Mouse (Mus musculus) embryonic facial prominence, embryonic 15.5 days (tissue): ENCODE measurements around the gene Gnb5. TPM values are rescaled to one million over a fixed set of nuclear protein-coding genes. Genes with fewer than 3 reads are reported as not detected.

Experiments used
- ATAC-seq: fragments of 200-750 bp; cut with Nextera tagmentation; 2 replicates; pipeline ENCODE4 v1.8.0; 2017; ENCODE audit warnings: low read depth, moderate TSS enrichment; ENCODE audit not compliant: insufficient number of reproducible peaks, low FRiP score, low TSS enrichment
- H3K27ac ChIP-seq: fragments of 300-500 bp; sonication (generic); replicated peaks from 2 replicates; pipeline ENCODE4 v1.5.1; 2015; ENCODE audit warnings: mild to moderate bottlenecking, inconsistent platforms
- H3K27me3 ChIP-seq: fragments of 300-500 bp; sonication (generic); 2 replicates; pipeline ENCODE4 v1.6.1; 2015; ENCODE audit warnings: inconsistent platforms
- H3K36me3 ChIP-seq: fragments of 300-500 bp; sonication (generic); 2 replicates; pipeline ENCODE4 v1.6.1; 2015; ENCODE audit warnings: mild to moderate bottlenecking, inconsistent platforms
- H3K4me1 ChIP-seq: fragments of 300-500 bp; sonication (generic); 2 replicates; pipeline ENCODE4 v1.6.1; 2015; ENCODE audit warnings: inconsistent platforms
- H3K4me2 ChIP-seq: fragments of 300-500 bp; sonication (generic); replicated peaks from 2 replicates; pipeline ENCODE4 v1.6.1; 2015; ENCODE audit warnings: mild to moderate bottlenecking, inconsistent platforms
- H3K4me3 ChIP-seq: fragments of 300-500 bp; sonication (generic); replicated peaks from 2 replicates; pipeline ENCODE4 v1.5.1; 2015; ENCODE audit warnings: mild to moderate bottlenecking, inconsistent platforms
- H3K9ac ChIP-seq: fragments of 300-500 bp; sonication (generic); 2 replicates; pipeline ENCODE4 v1.6.1; 2015; ENCODE audit warnings: inconsistent platforms
- H3K9me3 ChIP-seq: fragments of 300-500 bp; sonication (generic); replicated peaks from 2 replicates; pipeline ENCODE4 v1.6.1; 2016; ENCODE audit warnings: inconsistent platforms
- WGBS: fragments of 180-500 bp; shearing (Covaris S2); methylation state at CpG from one replicate; pipeline ENCODE4 v1.1.7; 2015; 5-methylcytosine and 5-hydroxymethylcytosine counted together
- polyA plus RNA-seq: library from polyadenylated mRNA; unstranded; fragments of >200 nt; fragmentation: Nextera tagmentation; extraction: Ambion mirVana; gene quantifications from 2 replicates; pipeline ENCODE4 v1.2.1, GENCODE M21; 2015

Gnb5 gene
- polyA plus RNA-seq, 1 experiment from 2014 or later, result 28.6 TPM

DNA sequence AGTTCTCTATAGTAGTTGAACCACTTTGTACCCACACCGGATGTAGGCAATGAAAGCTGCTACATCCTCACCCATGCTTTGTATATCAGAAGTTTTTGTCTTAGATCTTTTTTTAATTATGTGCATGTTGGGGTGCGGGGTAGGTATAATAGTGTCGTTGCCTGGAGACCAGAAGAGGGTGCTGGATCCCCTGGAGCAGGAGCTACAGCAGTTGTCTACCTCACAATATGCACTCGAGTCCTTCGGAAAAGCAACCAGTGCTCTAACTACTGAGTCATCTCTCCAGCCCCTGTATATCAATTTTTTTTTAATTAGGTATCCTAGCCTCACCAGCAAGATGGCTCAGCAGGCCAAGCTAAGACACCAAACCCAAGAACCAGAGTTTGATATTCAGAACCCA is 927 bp downstream of the Gnb5 start:
- Histone ChIP-seq H3K4me2 (no peak overlapping the region), H3K9me3 (no peaks in the 10 kb centered on the region), H3K4me1 (no peaks in the 10 kb centered on the region), H3K27ac (no peak overlapping the region), H3K36me3 (no peaks in the 10 kb centered on the region), H3K27me3 (no peaks in the 10 kb centered on the region), H3K4me3 (no peak overlapping the region), H3K9ac (no peak overlapping the region)
- 77% methylated on average over 5 of the region's 5 CpGs for WGBS
- no peak for ATAC-seq

DNA sequence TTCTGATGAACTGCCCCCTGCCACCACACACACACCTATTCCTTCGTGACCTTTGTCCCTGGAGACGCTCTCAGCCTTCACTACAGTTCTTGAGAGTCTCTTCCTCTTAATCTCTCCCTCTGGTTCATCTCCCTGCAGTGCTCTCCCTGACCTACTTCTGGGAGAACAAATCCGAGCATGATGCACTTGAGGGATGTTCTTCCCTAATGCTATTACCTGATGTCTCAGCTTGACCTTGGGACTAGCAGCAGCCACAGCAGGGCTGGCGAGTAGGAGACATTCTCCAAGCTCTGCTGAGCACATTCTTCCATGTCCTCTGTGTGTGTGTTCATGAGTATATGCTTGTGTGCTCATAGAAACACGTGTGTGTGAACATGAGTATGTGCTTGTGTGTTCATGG is 2.5 kb downstream of the Gnb5 start:
- ATAC-seq, result no peak

DNA sequence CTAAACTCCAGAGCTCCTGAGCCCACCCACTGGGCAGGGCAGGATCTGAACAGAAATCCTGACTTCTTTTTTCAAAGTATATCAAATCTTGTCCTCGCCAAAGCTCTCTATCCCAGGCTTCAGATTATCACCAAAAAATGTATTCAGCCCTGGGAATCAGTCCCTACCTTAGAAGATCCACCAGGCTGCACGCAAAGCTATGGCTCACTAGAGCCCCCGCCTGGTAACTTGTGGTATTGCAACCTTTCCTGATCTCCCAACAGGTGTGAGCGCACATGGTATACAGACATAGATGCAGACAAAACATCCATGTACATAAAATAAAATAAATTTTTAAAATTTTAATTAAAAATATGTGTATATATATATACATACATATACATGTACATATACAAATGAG is 5.9 kb downstream of the Gnb5 start:
- WGBS, result 14% methylated on average over 4 of the region's 4 CpGs
- no peaks in the 10 kb centered on the region for H3K36me3 ChIP-seq
- no peak for ATAC-seq

More for the DNA sequence above, 2.5 kb downstream of the Gnb5 start:
- 66% methylated on average over 5 of the region's 5 CpGs for WGBS
- Histone ChIP-seq H3K9ac (no peak overlapping the region), H3K4me2 (no peak overlapping the region), H3K4me3 (no peak overlapping the region), H3K27me3 (no peaks in the 10 kb centered on the region), H3K27ac (no peak overlapping the region), H3K4me1 (peaks cover 4% of the 10 kb centered on the region), H3K9me3 (no peaks in the 10 kb centered on the region), H3K36me3 (no peaks in the 10 kb centered on the region)

DNA sequence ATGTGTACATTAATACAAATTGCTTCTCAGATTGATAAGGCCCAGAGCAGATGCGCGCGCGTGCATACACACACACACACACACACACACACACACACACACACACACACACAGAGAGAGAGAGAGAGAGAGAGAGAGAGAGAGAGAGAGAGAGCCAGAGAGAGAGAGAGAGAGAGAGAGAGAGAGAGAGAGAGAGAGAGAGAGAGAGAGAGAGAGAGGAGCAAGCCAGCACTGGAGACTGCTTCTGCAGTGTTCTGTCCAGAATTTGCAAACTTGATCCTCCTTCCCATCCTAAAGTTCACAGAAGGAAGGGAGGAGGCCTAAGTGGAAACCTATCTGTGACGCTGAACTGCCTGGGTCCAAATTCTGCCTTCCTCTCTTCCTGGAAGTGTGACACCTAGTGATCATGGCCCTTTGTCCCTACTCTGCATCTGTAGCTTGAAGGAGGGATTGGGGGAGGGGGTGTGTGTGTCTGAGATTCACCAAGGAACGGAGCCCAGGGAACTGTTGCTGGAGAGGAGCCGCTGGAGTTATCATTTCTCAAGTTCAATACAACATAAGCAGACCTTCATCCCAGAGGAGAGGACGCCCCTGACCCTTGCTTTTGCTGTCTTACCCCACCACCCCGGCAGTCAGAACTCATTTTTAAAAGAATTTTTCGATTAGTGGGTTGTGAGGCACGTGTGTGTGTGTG is 7.2 kb downstream of the Gnb5 start:
- 39% methylated on average over 11 of the region's 11 CpGs for WGBS
- no peak overlapping the region for H3K9ac ChIP-seq
- peak overlapping the region; percentile 71 for H3K4me2 ChIP-seq
- peaks cover 21% of the 10 kb centered on the region for H3K4me1 ChIP-seq
- no peaks in the 10 kb centered on the region for H3K36me3 ChIP-seq
- H3K4me3 ChIP-seq, result peak overlapping the region; percentile 73
- H3K27me3 ChIP-seq, result no peaks in the 10 kb centered on the region
- 0 out of 2 replicates have a peak overlapping the region, but pooled peaks have one; percentile 81 for H3K27ac ChIP-seq
- ATAC-seq, result no peak
- H3K9me3 ChIP-seq, result no peaks in the 10 kb centered on the region

More for the DNA sequence above, 5.9 kb downstream of the Gnb5 start:
- H3K27ac ChIP-seq, result no peak overlapping the region
- no peaks in the 10 kb centered on the region for H3K27me3 ChIP-seq
- H3K9me3 ChIP-seq, result no peaks in the 10 kb centered on the region
- H3K4me3 ChIP-seq, result no peak overlapping the region
- peaks cover 21% of the 10 kb centered on the region for H3K4me1 ChIP-seq
- no peak overlapping the region for H3K4me2 ChIP-seq
- no peak overlapping the region for H3K9ac ChIP-seq

DNA sequence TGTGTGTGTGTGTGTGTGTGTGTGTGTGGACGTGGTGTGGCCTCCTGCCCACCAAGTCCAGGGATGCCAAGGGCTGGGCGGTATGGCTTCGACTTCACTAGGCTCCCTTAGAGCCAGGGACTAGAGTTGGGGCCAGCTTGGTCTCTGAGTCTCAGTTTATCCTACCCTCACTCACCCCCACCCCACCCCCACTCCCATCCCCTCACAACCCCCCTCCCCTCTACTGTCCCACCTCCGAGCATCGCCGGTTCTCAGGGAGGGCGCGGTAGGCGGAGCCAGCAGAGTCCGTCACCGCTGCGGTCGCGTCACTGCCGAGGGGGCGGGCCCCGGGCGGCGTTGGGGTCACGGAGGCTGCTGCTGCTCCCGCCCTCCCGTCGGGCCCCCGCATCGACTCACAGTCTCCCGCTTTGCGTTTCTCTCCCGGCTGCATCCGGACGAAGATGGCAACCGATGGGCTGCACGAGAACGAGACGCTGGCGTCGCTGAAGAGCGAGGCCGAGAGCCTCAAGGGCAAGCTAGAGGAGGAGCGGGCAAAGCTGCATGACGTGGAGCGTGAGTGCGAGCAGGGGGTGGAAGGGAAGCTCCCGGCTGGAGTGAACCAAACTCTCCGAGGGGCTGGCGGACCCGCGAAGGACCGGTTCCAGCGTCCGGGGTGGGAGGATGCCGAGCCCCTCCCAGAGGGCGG is 7.9 kb downstream of the Gnb5 start:
- Histone ChIP-seq H3K9me3 (no peaks in the 10 kb centered on the region), H3K27me3 (no peaks in the 10 kb centered on the region), H3K4me3 (peak overlapping the region; percentile 73), H3K4me1 (peaks cover 21% of the 10 kb centered on the region), H3K4me2 (peak overlapping the region; percentile 71), H3K36me3 (no peaks in the 10 kb centered on the region), H3K27ac (peak overlapping the region; percentile 81), H3K9ac (peak overlapping the region; percentile 48)
- ATAC-seq, result peak; percentile 88
- WGBS, result under 1% methylated on average over 51 of the region's 52 CpGs

DNA sequence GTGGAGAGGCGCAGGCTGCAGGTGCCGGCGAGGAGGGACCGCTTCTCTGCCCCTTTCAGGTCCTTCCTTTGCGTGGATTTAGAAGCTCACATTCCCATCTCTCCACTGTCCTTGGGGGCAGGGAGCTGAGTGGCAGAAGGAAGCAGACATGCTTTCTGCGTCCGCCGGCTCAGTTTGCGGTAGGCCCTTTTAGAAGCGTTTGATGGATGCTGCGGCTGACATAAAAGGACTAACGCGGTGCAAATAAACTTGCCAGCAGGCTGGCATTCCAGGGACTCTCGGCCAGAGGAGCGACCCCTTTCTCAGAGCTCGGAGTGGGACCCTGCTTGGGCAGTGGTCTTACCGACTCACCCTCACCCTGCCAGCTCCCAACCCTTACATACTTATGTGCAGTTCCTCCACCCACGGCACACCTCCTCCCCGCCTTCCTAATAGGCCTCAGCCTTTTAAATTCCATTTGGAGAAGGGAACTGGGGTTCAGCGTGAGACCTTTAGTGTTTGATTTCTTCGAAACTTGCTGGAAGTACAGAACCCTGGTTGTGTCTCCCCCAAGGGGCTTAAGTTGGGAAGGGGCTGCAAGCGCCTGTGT is 8.5 kb downstream of the Gnb5 start:
- Histone ChIP-seq H3K36me3 (no peaks in the 10 kb centered on the region), H3K27ac (peak overlapping the region; percentile 81), H3K4me3 (peak overlapping the region; percentile 73), H3K4me1 (peaks cover 21% of the 10 kb centered on the region), H3K9ac (peak overlapping the region; percentile 48), H3K27me3 (no peaks in the 10 kb centered on the region), H3K9me3 (no peaks in the 10 kb centered on the region), H3K4me2 (peak overlapping the region; percentile 71)
- no peak for ATAC-seq
- 4% methylated on average over 22 of the region's 22 CpGs for WGBS

DNA sequence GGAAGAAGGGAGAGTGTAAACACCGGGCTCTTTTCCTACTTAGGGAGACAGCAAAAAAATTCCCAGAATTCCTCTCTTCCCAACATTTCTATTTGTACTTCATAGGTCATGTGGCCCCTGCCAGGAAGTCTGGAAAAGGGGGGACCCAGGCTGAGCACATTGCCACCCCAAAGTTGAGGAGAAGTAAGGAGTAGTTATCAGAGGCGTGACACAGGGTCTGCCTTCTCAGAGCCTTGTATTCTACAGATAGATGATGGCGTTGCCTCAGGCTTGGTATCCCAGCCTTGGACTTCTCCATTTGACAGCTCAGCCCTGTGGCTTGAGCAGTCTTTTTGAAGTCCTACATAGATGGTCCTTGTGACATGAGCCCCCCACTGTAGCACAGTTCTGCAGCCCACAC is 9.2 kb downstream of the Gnb5 start:
- peaks cover 21% of the 10 kb centered on the region for H3K4me1 ChIP-seq
- H3K27me3 ChIP-seq, result no peaks in the 10 kb centered on the region
- ATAC-seq, result no peak
- H3K36me3 ChIP-seq, result no peaks in the 10 kb centered on the region
- H3K27ac ChIP-seq, result no peak overlapping the region
- no peak overlapping the region for H3K9ac ChIP-seq
- peak overlapping the region; percentile 71 for H3K4me2 ChIP-seq
- H3K4me3 ChIP-seq, result peak overlapping the region; percentile 73
- WGBS, result 60% methylated on average over 3 of the region's 3 CpGs
- H3K9me3 ChIP-seq, result no peaks in the 10 kb centered on the region

DNA sequence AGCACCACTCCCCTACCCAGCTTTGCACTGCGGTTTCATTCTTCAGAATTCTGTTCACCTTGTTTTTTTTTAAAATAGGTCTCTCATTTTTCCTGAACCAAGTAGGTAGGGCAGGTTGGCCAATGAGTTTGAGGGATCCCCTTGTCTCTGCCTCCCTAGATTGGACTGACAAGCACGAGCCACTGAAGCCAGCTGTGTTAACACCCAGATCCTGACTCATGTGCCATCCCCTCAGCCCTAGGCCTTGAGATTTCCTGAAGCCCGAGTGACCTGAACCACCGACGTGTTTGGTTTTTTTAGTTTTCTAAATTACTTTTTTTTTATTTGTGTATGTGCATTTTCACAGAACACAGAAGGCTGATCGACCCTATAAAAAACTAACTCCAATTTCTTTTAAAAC is 10.7 kb downstream of the Gnb5 start:
- Histone ChIP-seq H3K9ac (no peak overlapping the region), H3K9me3 (no peaks in the 10 kb centered on the region), H3K27me3 (no peaks in the 10 kb centered on the region), H3K27ac (no peak overlapping the region), H3K4me2 (no peak overlapping the region), H3K4me1 (peaks cover 21% of the 10 kb centered on the region), H3K36me3 (no peaks in the 10 kb centered on the region), H3K4me3 (no peak overlapping the region)
- no peak for ATAC-seq
- 81% methylated on average over 6 of the region's 6 CpGs for WGBS

DNA sequence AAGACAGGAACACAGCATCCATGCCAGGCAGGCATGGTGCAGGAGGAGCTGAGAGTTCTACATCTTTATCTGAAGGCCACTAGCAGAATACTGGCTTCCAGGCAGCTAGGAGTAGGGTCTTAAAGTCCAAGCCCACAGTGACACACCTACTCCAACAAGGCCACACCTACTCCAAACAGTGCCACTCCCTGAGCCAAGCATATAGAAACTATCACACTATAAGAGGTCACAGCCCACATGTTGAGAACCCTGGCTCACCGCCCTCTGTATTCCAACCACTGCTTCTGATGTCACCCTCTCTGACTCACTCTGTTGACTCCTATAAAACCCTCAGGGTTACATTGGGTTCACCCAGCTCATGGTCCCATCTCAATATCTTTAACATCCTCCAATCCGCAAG is 12.1 kb downstream of the Gnb5 start:
- no peak overlapping the region for H3K27ac ChIP-seq
- 92% methylated on average over 2 of the region's 2 CpGs for WGBS
- H3K9ac ChIP-seq, result no peak overlapping the region
- no peak for ATAC-seq
- no peak overlapping the region for H3K4me3 ChIP-seq
- no peaks in the 10 kb centered on the region for H3K9me3 ChIP-seq
- peaks cover 21% of the 10 kb centered on the region for H3K4me1 ChIP-seq
- H3K27me3 ChIP-seq, result no peaks in the 10 kb centered on the region
- H3K4me2 ChIP-seq, result no peak overlapping the region
- H3K36me3 ChIP-seq, result no peaks in the 10 kb centered on the region

DNA sequence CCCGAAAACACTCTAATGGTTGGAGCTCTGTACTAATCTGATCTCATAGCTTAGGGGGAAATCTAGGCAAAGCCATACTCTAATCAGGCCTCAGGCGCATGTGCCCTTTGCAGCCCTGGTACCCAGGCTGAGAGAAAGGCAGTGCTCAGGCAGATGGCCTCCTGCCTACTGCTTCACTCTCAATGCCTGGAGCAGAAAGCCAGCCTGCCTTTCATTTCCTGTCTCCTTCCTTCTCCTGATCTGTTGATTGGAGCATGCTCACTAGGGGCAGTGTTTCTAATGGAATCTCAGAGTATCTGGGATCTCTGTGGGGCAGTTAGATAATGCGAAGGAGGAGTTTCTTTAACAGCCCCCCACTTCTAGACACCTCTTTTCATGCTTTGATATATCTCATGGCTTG is 13.3 kb downstream of the Gnb5 start:
- Histone ChIP-seq H3K4me2 (no peak overlapping the region), H3K4me1 (peaks cover 15% of the 10 kb centered on the region), H3K27ac (no peak overlapping the region), H3K4me3 (no peak overlapping the region), H3K9ac (no peak overlapping the region), H3K9me3 (no peaks in the 10 kb centered on the region), H3K27me3 (no peaks in the 10 kb centered on the region), H3K36me3 (no peaks in the 10 kb centered on the region)
- no peak for ATAC-seq
- WGBS, result 55% methylated on average over 3 of the region's 3 CpGs

DNA sequence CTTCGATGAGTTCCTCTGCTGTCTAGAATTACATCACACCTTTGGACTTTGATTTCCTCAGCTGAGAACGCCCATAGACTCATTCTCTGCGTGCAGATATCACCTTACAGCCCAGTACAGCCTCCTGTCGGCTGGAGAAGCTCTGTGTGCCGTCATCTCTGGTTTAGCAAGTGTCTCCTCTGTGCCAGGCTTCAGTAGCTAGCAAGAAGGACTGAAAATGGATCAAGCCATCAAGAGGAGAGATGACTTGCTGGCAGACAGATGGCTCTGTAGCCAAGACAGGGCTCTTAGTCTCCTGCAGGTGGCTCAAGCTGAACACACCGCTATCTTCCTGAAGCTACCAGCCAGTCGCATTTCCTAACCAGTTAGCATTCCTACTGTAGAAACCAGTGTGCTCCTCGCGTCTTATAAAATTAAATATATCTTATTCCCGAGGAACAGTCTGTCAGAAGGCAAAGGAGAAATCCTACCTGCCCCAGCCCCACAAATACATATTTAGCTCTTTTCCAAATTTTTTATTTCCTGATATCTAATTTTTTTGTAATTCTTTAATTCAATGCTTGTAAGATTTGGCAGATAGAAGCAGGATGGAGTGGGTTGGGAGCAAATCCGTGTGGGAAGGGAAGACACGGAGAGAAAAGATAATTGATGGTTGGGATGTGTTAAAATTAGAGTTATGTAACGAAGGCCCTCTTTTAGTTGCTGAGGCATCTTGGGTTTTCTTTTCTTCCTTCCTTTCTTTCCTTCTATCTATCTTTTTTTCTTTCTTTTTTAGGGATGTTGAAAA is 16.2 kb downstream of the Gnb5 start:
- ATAC-seq, result no peak
- Histone ChIP-seq H3K36me3 (no peaks in the 10 kb centered on the region), H3K27me3 (no peaks in the 10 kb centered on the region), H3K9me3 (no peaks in the 10 kb centered on the region), H3K4me2 (no peak overlapping the region), H3K27ac (no peak overlapping the region), H3K4me3 (no peak overlapping the region), H3K4me1 (no peaks in the 10 kb centered on the region), H3K9ac (no peak overlapping the region)
- 68% methylated on average over 13 of the region's 13 CpGs for WGBS
